Mouse (Mus musculus) forebrain, postnatal 0 days (tissue): Measurements from ENCODE around the gene Mcoln2. TPM values are rescaled to one million over a fixed set of nuclear protein-coding genes. Genes with fewer than 3 reads are reported as not detected.

Experiments
- ATAC-seq: fragments of 200-750 bp; cut with Nextera tagmentation; 2 replicates; pipeline ENCODE4 v1.8.0; 2017; ENCODE audit warnings: mild to moderate bottlenecking, moderate library complexity
- DNase-seq: peaks from one replicate; pipeline ENCODE4 v3.0.0-alpha.2; 2015
- H3K27ac ChIP-seq: fragments of 300-500 bp; sonication (generic); 2 replicates; pipeline ENCODE4 v1.5.1; 2014; ENCODE audit warnings: low read depth, mild to moderate bottlenecking, antibody characterized with exemption, low read length, moderate library complexity, mixed read lengths
- H3K27me3 ChIP-seq: fragments of 300-500 bp; sonication (generic); 2 replicates; pipeline ENCODE4 v1.6.1; 2014; ENCODE audit warnings: mild to moderate bottlenecking, low read length, mixed read lengths; ENCODE audit not compliant: insufficient read depth
- H3K36me3 ChIP-seq: fragments of 300-500 bp; sonication (generic); 2 replicates; pipeline ENCODE4 v1.6.1; 2014; ENCODE audit warnings: mild to moderate bottlenecking, moderate library complexity; ENCODE audit not compliant: insufficient read depth
- H3K4me1 ChIP-seq: fragments of 300-500 bp; sonication (generic); 2 replicates; pipeline ENCODE4 v1.6.1; 2014; ENCODE audit warnings: antibody characterized with exemption; ENCODE audit not compliant: insufficient read depth
- H3K4me2 ChIP-seq: fragments of 300-500 bp; sonication (generic); 2 replicates; pipeline ENCODE4 v1.6.1; 2014; ENCODE audit warnings: low read depth, mild to moderate bottlenecking, moderate library complexity
- H3K4me3 ChIP-seq: fragments of 300-500 bp; sonication (generic); 2 replicates; pipeline ENCODE4 v1.5.1; 2014; ENCODE audit warnings: low read depth, low read length, mixed read lengths
- H3K9ac ChIP-seq: fragments of 300-500 bp; sonication (generic); 2 replicates; pipeline ENCODE4 v1.6.1; 2014; ENCODE audit warnings: mild to moderate bottlenecking
- H3K9me3 ChIP-seq: fragments of 300-500 bp; sonication (generic); 2 replicates; pipeline ENCODE4 v1.6.1; 2016; ENCODE audit warnings: low read length
- CTCF ChIP-seq: sonication (generic); IDR thresholded peaks from 2 replicates; pipeline ENCODE4 v1.5.1; 2016; ENCODE audit warnings: antibody characterized with exemption, control low read depth, low read depth
- WGBS: fragments of 180-500 bp; shearing (Covaris S2); extraction: QIAGEN DNeasy Blood & Tissue Kit; methylation state at CpG from one replicate; pipeline ENCODE4 v1.1.7; 2014; 5-methylcytosine and 5-hydroxymethylcytosine counted together
- polyA plus RNA-seq: library from polyadenylated mRNA; unstranded; fragments of >200 nt; fragmentation: Nextera tagmentation; extraction: Ambion mirVana; gene quantifications from 2 replicates; pipeline ENCODE4 v1.2.1, GENCODE M21; 2015
- total RNA-seq: library from RNA; depleted of rRNA; stranded (reverse); fragments of >200 nt; gene quantifications from 2 replicates; pipeline ENCODE4 v1.2.3, GENCODE M21; 2014; rRNA removed

Mcoln2 gene
- 0.14 and 1.6 TPM in 2 replicates for total RNA-seq
- polyA plus RNA-seq = 0.12 and 0.48 TPM in 2 replicates

DNA sequence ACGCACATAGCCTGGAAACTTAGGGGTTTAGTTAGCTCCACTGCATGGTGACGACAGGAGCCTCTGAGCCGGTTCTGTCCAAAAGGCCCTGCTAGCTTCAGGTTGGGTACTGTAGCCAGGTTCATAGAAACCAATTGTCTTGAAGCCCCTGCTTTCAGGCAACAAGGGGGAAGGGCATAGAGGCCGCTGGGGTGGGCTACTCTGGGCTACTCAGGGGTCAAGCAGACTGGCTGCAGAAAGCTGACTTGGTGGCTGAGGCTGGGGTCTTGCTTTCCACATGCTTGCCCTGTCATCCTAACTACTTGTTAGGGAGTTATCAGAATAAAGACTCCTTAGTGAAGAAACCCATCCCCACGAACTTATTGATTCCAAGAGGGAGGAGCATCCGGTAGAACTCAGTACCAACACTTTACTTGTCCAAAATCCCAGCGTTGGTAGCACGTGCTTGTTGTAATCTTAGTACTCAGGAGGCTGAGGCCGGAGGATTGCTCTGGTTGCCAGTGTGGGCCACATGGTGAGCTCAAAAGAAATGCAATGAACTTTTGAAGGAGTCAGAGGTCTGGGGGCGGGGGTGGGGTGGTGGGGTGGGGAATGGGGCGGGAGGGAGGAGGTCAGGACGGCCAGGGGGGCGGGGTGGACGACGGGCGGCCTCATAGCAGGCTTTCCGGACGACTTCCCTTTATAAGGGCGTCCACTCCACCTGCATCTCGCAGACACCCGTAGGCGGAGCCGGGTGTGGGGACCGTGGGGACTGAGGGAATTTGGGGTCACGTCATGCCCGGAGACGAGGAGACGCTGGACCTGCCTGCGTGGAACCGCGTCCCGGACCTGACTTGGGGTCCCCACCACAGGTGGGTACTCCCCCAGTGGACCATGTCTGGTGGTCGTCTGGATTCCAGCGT, at the start of gene Mcoln2:
Mcoln2 (plus strand) TSS at position 678 of the 902 bp plus-strand sequence.
- H3K4me2 ChIP-seq = peak within 1 kb of the TSS; percentile 66
- no peak for TF ChIP-seq CTCF
- no peaks in the 10 kb centered on the region for H3K4me1 ChIP-seq
- no peak within 1 kb of the TSS for H3K27ac ChIP-seq
- peak within 1 kb of the TSS; percentile 18; the same call in 1 of the 2 replicates for H3K9ac ChIP-seq
- H3K9me3 ChIP-seq = no peaks in the 10 kb centered on the region
- ATAC-seq (no peak), DNase-seq (no peak)
- H3K27me3 ChIP-seq = peaks cover 14% of the 10 kb centered on the region
- peak within 1 kb of the TSS; percentile 32 for H3K4me3 ChIP-seq
- H3K36me3 ChIP-seq = no peaks in the 10 kb centered on the region
- 13% methylated on average over 32 of the region's 34 CpGs for WGBS

DNA sequence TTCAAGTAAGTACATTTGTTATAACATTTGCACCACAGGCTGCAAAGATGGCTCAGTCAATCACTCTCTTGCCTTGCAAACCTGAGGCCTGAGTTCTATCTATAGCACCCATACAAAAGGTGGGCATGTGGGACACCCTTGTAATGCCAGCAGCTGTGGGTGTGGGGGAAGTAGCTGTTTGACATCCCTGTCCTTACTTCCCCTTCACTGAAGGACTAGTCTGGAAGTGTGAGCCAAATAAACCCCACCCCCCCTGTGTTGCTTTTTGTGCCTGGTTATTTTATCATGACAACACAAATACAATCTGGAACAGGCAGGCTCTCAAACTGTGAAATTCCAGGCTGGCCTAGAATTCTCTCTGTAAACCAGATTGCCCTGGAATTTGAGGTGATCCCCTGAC, 49.7 kb upstream of the Mcoln2 start:
- no peaks in the 10 kb centered on the region for H3K27me3 ChIP-seq
- H3K4me2 ChIP-seq = no peak overlapping the region
- no peak overlapping the region for H3K9ac ChIP-seq
- H3K9me3 ChIP-seq = no peaks in the 10 kb centered on the region
- H3K27ac ChIP-seq = no peak overlapping the region
- no peaks in the 10 kb centered on the region for H3K4me1 ChIP-seq
- no peak overlapping the region for H3K4me3 ChIP-seq
- ATAC-seq (no peak), DNase-seq (no peak)
- H3K36me3 ChIP-seq = no peaks in the 10 kb centered on the region
- TF ChIP-seq CTCF = no peak

DNA sequence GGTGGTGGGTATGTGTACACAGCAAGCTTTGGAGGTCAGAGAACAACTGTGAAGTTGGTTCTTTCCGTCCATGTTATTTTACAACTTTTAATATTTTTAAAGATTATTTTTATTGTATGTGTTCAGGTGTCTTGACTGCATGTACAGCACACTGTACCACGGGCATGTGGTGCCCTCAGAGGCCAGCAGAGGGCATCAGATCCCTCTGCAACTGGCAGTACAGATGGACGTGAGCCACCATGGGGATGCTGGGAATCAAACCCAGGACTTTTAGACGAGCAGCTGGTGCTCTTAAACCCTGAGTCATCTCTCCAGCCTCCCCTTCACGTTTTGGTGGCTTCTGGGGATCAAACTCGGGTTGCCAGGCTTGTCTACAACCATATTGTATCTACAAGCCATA, 47.6 kb upstream of the Mcoln2 start:
- no peak for ATAC-seq
- no peak overlapping the region for H3K9ac ChIP-seq
- H3K27me3 ChIP-seq = no peaks in the 10 kb centered on the region
- DNase-seq = no peak
- TF ChIP-seq CTCF = no peak
- H3K4me2 ChIP-seq = no peak overlapping the region
- H3K27ac ChIP-seq = no peak overlapping the region
- 0 out of 2 replicates have a peak, but pooled peaks cover 2% of the 10 kb centered on the region for H3K4me1 ChIP-seq
- no peak overlapping the region for H3K4me3 ChIP-seq
- no peaks in the 10 kb centered on the region for H3K9me3 ChIP-seq
- no peaks in the 10 kb centered on the region for H3K36me3 ChIP-seq
- 62% methylated on average over 6 of the region's 6 CpGs for WGBS

DNA sequence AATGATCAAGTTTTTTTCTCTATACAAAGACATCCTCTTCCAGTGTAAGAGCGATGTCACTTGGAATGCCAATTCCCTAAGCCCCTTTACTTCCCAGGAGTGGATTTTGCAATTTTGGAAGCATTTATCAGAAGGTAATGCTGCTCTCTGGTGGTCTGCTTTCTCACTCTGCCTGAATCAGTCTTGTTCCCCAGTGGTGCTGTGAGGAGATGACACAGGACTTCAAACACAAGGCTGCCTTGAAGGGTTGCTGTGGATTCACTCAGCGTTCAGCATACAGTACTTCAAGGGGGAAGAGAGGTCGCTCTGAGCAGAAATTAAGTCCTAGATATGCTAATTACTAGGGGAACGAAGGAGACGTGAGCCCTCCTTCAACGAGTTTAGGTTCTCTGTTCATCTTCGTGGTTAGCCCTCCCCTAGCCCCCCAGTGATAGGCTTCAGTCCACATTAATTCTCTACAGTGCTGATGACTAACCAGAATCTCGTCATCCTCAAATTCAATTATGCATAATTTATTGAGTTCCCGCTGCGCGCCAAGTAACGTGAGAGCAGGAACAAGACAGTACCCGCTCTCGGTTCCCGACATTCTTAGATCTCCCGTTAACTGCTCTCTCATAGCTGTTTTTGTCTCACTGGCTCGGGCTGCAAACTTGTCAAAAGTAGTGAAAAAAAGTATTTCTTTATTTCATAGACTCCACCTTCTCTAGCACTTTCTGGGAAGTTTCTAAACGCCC, 42.4 kb upstream of the Mcoln2 start:
- no peaks in the 10 kb centered on the region for H3K27me3 ChIP-seq
- H3K9ac ChIP-seq = peak overlapping the region; percentile 44
- 4% methylated on average over 18 of the region's 18 CpGs for WGBS

GRCm38 (mm10) chr3:146107921-146108571, 41.6 kb upstream of the Mcoln2 start, which contains the start of gene Wdr63:
Gene Wdr63 (minus strand): TSS chr3:146108130.
- peak within 1 kb of the TSS; percentile 44 for H3K9ac ChIP-seq
- peaks cover 2% of the 10 kb centered on the region; the same call in 1 of the 2 replicates for H3K4me1 ChIP-seq
- peak within 1 kb of the TSS; percentile 35 for H3K4me3 ChIP-seq
- no peak for TF ChIP-seq CTCF
- no peaks in the 10 kb centered on the region for H3K36me3 ChIP-seq
- H3K9me3 ChIP-seq = no peaks in the 10 kb centered on the region
- ATAC-seq (peak; percentile 99), DNase-seq (peak; percentile 91)
- peak within 1 kb of the TSS; percentile 71 for H3K4me2 ChIP-seq
- WGBS = 10% methylated on average over 18 of the region's 18 CpGs
- H3K27ac ChIP-seq = no peak within 1 kb of the TSS
- no peaks in the 10 kb centered on the region for H3K27me3 ChIP-seq

More for the DNA sequence above, 42.4 kb upstream of the Mcoln2 start:
- Histone ChIP-seq H3K4me3 (peak overlapping the region; percentile 35), H3K4me1 (peaks cover 2% of the 10 kb centered on the region; the same call in 1 of the 2 replicates), H3K27ac (no peak overlapping the region), H3K9me3 (no peaks in the 10 kb centered on the region), H3K4me2 (peak overlapping the region; percentile 71), H3K36me3 (no peaks in the 10 kb centered on the region)
- DNase-seq (peak; percentile 68), ATAC-seq (peak; percentile 82)
- TF ChIP-seq CTCF = peak; percentile 78

- no peak for DNase-seq
- Histone ChIP-seq H3K9me3 (no peaks in the 10 kb centered on the region), H3K9ac (no peak overlapping the region), H3K36me3 (no peaks in the 10 kb centered on the region), H3K4me2 (no peak overlapping the region), H3K4me1 (peaks cover 2% of the 10 kb centered on the region; the same call in 1 of the 2 replicates), H3K27ac (no peak overlapping the region), H3K4me3 (no peak overlapping the region), H3K27me3 (no peaks in the 10 kb centered on the region)
- no peak for TF ChIP-seq CTCF
- 62% methylated on average over 2 of the region's 2 CpGs for WGBS
- ATAC-seq = no peak
These were observed 40.7 kb upstream of the Mcoln2 start for GRCm38 (mm10) chr3:146108945-146109344.
